Mouse (Mus musculus) heart, adult 2 months (tissue): ENCODE results near the gene Sgsm1.

Source experiments
- CTCF ChIP-seq: fragments of 200-600 bp; IDR thresholded peaks from 2 replicates; pipeline ENCODE4 v1.8.1; 2022; ENCODE audit warnings: antibody characterized with exemption, mild to moderate bottlenecking, moderate library complexity
- POLR2A ChIP-seq: fragments of 200-500 bp; IDR thresholded peaks from 2 replicates; pipeline ENCODE4 v1.6.1; 2011; ENCODE audit warnings: mild to moderate bottlenecking, low read depth, low read length, control low read depth; ENCODE audit not compliant: insufficient read depth

DNA sequence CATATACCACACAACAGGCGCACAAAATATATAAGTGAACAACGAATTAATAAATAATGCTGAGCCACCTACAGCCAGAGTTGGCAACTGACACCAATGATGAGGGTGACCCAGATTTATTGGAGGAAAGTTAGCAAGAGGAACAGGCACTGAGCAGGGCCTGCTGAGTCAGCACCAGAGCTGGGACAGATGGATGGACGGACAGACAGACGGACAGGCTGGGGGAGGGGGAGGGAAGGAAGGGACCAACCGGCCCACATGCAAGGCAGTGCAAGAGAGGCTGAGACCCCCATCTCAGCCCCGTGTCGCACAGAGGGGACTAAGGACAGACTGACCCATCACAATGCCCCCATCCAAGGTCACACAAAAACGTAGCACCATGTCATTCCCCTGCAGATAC, 96.5 kb downstream of the Sgsm1 start:
- TF ChIP-seq CTCF, result no peak
- no peak for TF ChIP-seq POLR2A
